Mouse (Mus musculus) limb, embryonic 14.5 days (tissue): ENCODE measurements around the gene Plxnc1. TPM values are rescaled to one million over a fixed set of nuclear protein-coding genes. Genes with fewer than 3 reads are reported as not detected.

Source experiments
- ATAC-seq: fragments of 200-750 bp; cut with Nextera tagmentation; 2 replicates; pipeline ENCODE4 v1.8.0; 2017; ENCODE audit warnings: low read depth, moderate number of reproducible peaks, moderate TSS enrichment; ENCODE audit not compliant: low FRiP score
- DNase-seq: peaks from one replicate; pipeline ENCODE4 v3.0.0-alpha.2; 2015; ENCODE audit warnings: low spot score
- H3K27ac ChIP-seq: fragments of 300-500 bp; sonication (generic); replicated peaks from 2 replicates; pipeline ENCODE4 v1.5.1; 2014; ENCODE audit warnings: low read depth, mild to moderate bottlenecking, low read length, moderate library complexity, mixed read lengths
- H3K27me3 ChIP-seq: fragments of 300-500 bp; sonication (generic); 2 replicates; pipeline ENCODE4 v1.6.1; 2014; ENCODE audit warnings: low read length, mixed read lengths; ENCODE audit not compliant: control insufficient read depth, insufficient read depth
- H3K36me3 ChIP-seq: fragments of 300-500 bp; sonication (generic); 2 replicates; pipeline ENCODE4 v1.6.1; 2014; ENCODE audit warnings: mild to moderate bottlenecking, low read length, moderate library complexity, mixed read lengths; ENCODE audit not compliant: control insufficient read depth, insufficient read depth
- H3K4me1 ChIP-seq: fragments of 300-500 bp; sonication (generic); 2 replicates; pipeline ENCODE4 v1.6.1; 2014; ENCODE audit warnings: antibody characterized with exemption, low read length, mixed read lengths; ENCODE audit not compliant: control insufficient read depth, insufficient read depth
- H3K4me2 ChIP-seq: fragments of 300-500 bp; sonication (generic); replicated peaks from 2 replicates; pipeline ENCODE4 v1.6.1; 2014; ENCODE audit warnings: low read depth, mild to moderate bottlenecking, low read length, moderate library complexity; ENCODE audit not compliant: severe bottlenecking
- H3K4me3 ChIP-seq: fragments of 300-500 bp; sonication (generic); replicated peaks from 2 replicates; pipeline ENCODE4 v1.5.1; 2014; ENCODE audit warnings: low read length
- H3K9ac ChIP-seq: fragments of 300-500 bp; sonication (generic); 2 replicates; pipeline ENCODE4 v1.6.1; 2014; ENCODE audit warnings: mild to moderate bottlenecking, low read depth, low read length, moderate library complexity; ENCODE audit not compliant: severe bottlenecking
- H3K9me3 ChIP-seq: fragments of 300-500 bp; sonication (generic); 2 replicates; pipeline ENCODE4 v1.6.1; 2016; ENCODE audit warnings: low read length; ENCODE audit not compliant: control insufficient read depth
- POLR2A ChIP-seq: fragments of 200-500 bp; IDR thresholded peaks from 2 replicates; pipeline ENCODE4 v1.8.0; 2012; ENCODE audit warnings: inconsistent platforms, mild to moderate bottlenecking, moderate library complexity, borderline replicate concordance; ENCODE audit not compliant: insufficient read depth, insufficient read length; ENCODE audit errors: extremely low read depth
- WGBS: fragments of 180-500 bp; shearing (Covaris S2); extraction: QIAGEN DNeasy Blood & Tissue Kit; methylation state at CpG from one replicate; pipeline ENCODE4 v1.1.7; 2014; 5-methylcytosine and 5-hydroxymethylcytosine counted together
- polyA plus RNA-seq, 2 experiments: library from polyadenylated mRNA; depleted of rRNA in 1 of 2; stranded (reverse) in 1 of 2; unstranded in 1 of 2; fragments of >200 nt; fragmentation: Nextera tagmentation in 1 of 2; extraction: Ambion mirVana in 1 of 2; gene quantifications; 2 replicates each; pipeline versions ENCODE4 v1.2.1 to v1.2.3; 2012 to 2014

Plxnc1 gene
- polyA plus RNA-seq, 2 experiments = 3.0 to 4.7 TPM

- no peak for DNase-seq
- TF ChIP-seq POLR2A = no peak
- H3K27me3 ChIP-seq = no peaks in the 10 kb centered on the region
- H3K4me1 ChIP-seq = no peaks in the 10 kb centered on the region
- WGBS = 95% methylated on average over 3 of the region's 3 CpGs
- no peak overlapping the region for H3K9ac ChIP-seq
- no peaks in the 10 kb centered on the region for H3K9me3 ChIP-seq
- ATAC-seq = no peak
- H3K36me3 ChIP-seq = 0 out of 2 replicates have a peak, but pooled peaks cover 4% of the 10 kb centered on the region
- H3K27ac ChIP-seq = no peak overlapping the region
- no peak overlapping the region for H3K4me2 ChIP-seq
- no peak overlapping the region for H3K4me3 ChIP-seq
These were observed 167.1 kb downstream of the Plxnc1 start for GRCm38 (mm10) chr10:94777576-94777975.

GRCm38 (mm10) chr10:94771496-94771895 is 173.1 kb downstream of the Plxnc1 start:
- no peaks in the 10 kb centered on the region for H3K9me3 ChIP-seq
- no peak overlapping the region for H3K4me2 ChIP-seq
- 0 out of 2 replicates have a peak, but pooled peaks cover 6% of the 10 kb centered on the region for H3K36me3 ChIP-seq
- H3K27me3 ChIP-seq = no peaks in the 10 kb centered on the region
- DNase-seq = peak; percentile 33
- 43% methylated on average over 3 of the region's 3 CpGs for WGBS
- no peak overlapping the region for H3K4me3 ChIP-seq
- no peaks in the 10 kb centered on the region for H3K4me1 ChIP-seq
- ATAC-seq = no peak
- H3K27ac ChIP-seq = no peak overlapping the region
- no peak for TF ChIP-seq POLR2A
- H3K9ac ChIP-seq = no peak overlapping the region

- DNase-seq = no peak
- ATAC-seq = no peak
- WGBS = 64% methylated on average over 2 of the region's 2 CpGs
- Histone ChIP-seq H3K9me3 (no peaks in the 10 kb centered on the region), H3K27me3 (no peaks in the 10 kb centered on the region), H3K9ac (no peak overlapping the region), H3K4me3 (no peak overlapping the region), H3K27ac (no peak overlapping the region), H3K4me1 (no peaks in the 10 kb centered on the region), H3K4me2 (no peak overlapping the region), H3K36me3 (peaks cover 15% of the 10 kb centered on the region)
- TF ChIP-seq POLR2A = no peak
These were observed 197.6 kb downstream of the Plxnc1 start for GRCm38 (mm10) chr10:94747011-94747410.

GRCm38 (mm10) chr10:94741459-94741858 is 203.2 kb downstream of the Plxnc1 start:
- Histone ChIP-seq H3K27ac (no peak overlapping the region), H3K27me3 (no peaks in the 10 kb centered on the region), H3K36me3 (peaks cover 3% of the 10 kb centered on the region), H3K4me3 (no peak overlapping the region), H3K4me1 (no peaks in the 10 kb centered on the region), H3K9ac (no peak overlapping the region), H3K9me3 (no peaks in the 10 kb centered on the region), H3K4me2 (no peak overlapping the region)
- WGBS = 98% methylated on average over 3 of the region's 3 CpGs
- no peak for ATAC-seq
- no peak for DNase-seq
- TF ChIP-seq POLR2A = no peak
